Mouse (Mus musculus) forebrain, embryonic 11.5 days (tissue): ENCODE measurements around the gene Tubgcp6. TPM values are rescaled to one million over a fixed set of nuclear protein-coding genes. Genes with fewer than 3 reads are reported as not detected.

ENCODE experiments used
- ATAC-seq: fragments of 200-750 bp; cut with Nextera tagmentation; replicated peaks from 2 replicates; pipeline ENCODE4 v1.8.0; 2017; ENCODE audit warnings: moderate TSS enrichment; ENCODE audit not compliant: low FRiP score
- DNase-seq: peaks from one replicate; pipeline ENCODE4 v3.0.0-alpha.2; 2017; ENCODE audit warnings: low spot score
- H3K27ac ChIP-seq: fragments of 300-500 bp; sonication (generic); 2 replicates; pipeline ENCODE4 v1.5.1; 2014; ENCODE audit warnings: low read depth, low read length
- H3K27me3 ChIP-seq: fragments of 300-500 bp; sonication (generic); 2 replicates; pipeline ENCODE4 v1.6.1; 2014; ENCODE audit warnings: mild to moderate bottlenecking, low read length, mixed read lengths; ENCODE audit not compliant: control insufficient read depth, insufficient read depth
- H3K36me3 ChIP-seq: fragments of 300-500 bp; sonication (generic); 2 replicates; pipeline ENCODE4 v1.6.1; 2014; ENCODE audit warnings: mild to moderate bottlenecking, low read length, moderate library complexity, mixed read lengths; ENCODE audit not compliant: control insufficient read depth, insufficient read depth
- H3K4me1 ChIP-seq: fragments of 300-500 bp; sonication (generic); replicated peaks from 2 replicates; pipeline ENCODE4 v1.6.1; 2014; ENCODE audit warnings: low read length, mixed read lengths; ENCODE audit not compliant: control insufficient read depth, insufficient read depth
- H3K4me2 ChIP-seq: fragments of 300-500 bp; sonication (generic); 2 replicates; pipeline ENCODE4 v1.6.1; 2014; ENCODE audit warnings: low read depth, mild to moderate bottlenecking, low read length, moderate library complexity, mixed read lengths; ENCODE audit not compliant: severe bottlenecking
- H3K4me3 ChIP-seq: fragments of 300-500 bp; sonication (generic); 2 replicates; pipeline ENCODE4 v1.5.1; 2014; ENCODE audit warnings: low read depth, low read length
- H3K9ac ChIP-seq: fragments of 300-500 bp; sonication (generic); 2 replicates; pipeline ENCODE4 v1.6.1; 2014; ENCODE audit warnings: low read length
- H3K9me3 ChIP-seq: fragments of 300-500 bp; sonication (generic); 2 replicates; pipeline ENCODE4 v1.6.1; 2016; ENCODE audit warnings: low read length, mixed read lengths; ENCODE audit not compliant: control insufficient read depth
- WGBS: fragments of 180-500 bp; shearing (Covaris S2); extraction: QIAGEN DNeasy Blood & Tissue Kit; methylation state at CpG from one replicate; pipeline ENCODE4 v1.1.7; 2014; 5-methylcytosine and 5-hydroxymethylcytosine counted together
- polyA plus RNA-seq: library from polyadenylated mRNA; unstranded; fragments of >200 nt; fragmentation: Nextera tagmentation; extraction: Ambion mirVana; gene quantifications from 2 replicates; pipeline ENCODE4 v1.2.1, GENCODE M21; 2014

Tubgcp6 gene
- 24.2 and 26.0 TPM in 2 replicates for polyA plus RNA-seq

DNA sequence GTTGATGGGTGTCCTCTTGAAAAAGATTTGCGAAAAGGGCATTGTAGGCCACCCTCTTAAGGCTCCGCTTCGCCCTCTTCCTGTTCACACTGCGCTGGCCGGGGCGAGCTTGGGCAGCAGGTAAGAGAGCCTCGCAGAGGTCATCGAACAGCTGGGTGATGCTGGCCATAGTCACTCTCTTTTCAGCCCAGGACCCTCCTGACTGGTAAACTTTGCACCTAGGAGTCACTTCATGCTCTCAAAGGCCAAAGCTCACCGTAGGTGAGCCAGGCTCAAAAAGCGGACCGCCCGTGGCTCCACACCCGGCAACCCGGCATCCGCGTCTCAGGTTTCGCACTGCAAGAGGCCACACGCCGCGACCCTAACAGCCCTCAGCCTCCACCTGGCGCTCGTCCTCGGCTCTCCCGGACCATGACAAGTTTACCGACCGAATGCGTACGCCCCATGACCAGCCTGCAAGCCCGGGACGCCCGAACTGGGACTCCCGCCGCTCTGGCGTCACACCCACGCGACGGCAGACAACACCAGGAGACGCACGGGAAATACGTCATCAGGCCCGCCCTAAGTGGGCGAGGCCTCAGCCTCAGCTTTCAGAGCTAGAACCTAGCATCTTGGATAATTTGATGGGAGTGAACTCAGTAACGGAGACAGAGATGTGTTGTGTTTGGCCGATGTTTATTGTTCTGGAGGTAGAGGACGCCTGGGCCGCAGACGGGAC is at the start of gene Tubgcp6:
TSS of gene Tubgcp6 (minus strand) at position 464 of the 718 bp plus-strand sequence.
- WGBS: under 1% methylated on average over 47 of the region's 47 CpGs
- Histone ChIP-seq H3K27me3 (no peaks in the 10 kb centered on the region), H3K9ac (peak within 1 kb of the TSS; percentile 80), H3K27ac (peak within 1 kb of the TSS; percentile 26; the same call in 1 of the 2 replicates), H3K9me3 (no peaks in the 10 kb centered on the region), H3K4me1 (peaks cover 21% of the 10 kb centered on the region), H3K4me3 (peak within 1 kb of the TSS; percentile 96), H3K36me3 (no peaks in the 10 kb centered on the region), H3K4me2 (peak within 1 kb of the TSS; percentile 93)
- peak; percentile 83 for ATAC-seq
- peak; percentile 97 for DNase-seq

DNA sequence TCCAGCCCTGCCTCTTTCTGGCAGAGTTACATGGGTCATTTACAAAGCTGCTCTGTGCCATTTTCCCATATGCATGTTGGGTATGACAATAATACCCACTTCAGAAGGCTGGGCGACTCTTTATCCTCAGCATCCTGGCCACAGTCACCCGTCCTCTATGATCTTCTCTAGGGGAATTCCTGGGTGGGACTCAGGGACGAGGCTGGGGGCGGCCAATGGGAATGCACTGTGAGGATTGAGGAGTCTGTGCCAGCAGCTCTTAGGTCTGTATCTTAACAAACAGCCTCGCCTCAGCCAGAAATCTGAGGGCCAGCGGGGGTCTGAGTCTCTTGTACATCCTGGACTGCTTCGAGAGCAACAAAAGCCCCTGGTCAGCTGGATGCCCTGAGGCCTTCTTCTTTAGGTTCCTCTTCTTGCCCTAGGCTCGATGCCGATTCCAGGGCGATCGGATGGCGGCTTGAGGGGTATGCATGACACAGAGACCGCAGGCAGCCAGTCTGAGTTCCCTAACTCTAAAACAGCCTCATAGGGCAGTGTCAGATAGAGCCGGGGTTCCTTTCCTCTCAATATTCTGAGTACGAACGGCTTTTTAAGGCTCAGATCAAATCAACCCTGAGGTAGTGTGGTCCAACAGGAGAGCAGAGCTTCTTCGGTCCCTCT is 49.5 kb upstream of the Tubgcp6 start:
- peak overlapping the region; percentile 49 for H3K4me3 ChIP-seq
- DNase-seq: no peak
- no peaks in the 10 kb centered on the region for H3K27me3 ChIP-seq
- peak overlapping the region; percentile 99 for H3K4me2 ChIP-seq
- peak overlapping the region; percentile 59 for H3K9ac ChIP-seq
- peak overlapping the region; percentile 79 for H3K27ac ChIP-seq
- H3K9me3 ChIP-seq: no peaks in the 10 kb centered on the region
- WGBS: 23% methylated on average over 17 of the region's 17 CpGs
- peaks cover 47% of the 10 kb centered on the region for H3K4me1 ChIP-seq
- peaks cover 3% of the 10 kb centered on the region; the same call in 1 of the 2 replicates for H3K36me3 ChIP-seq
- no peak for ATAC-seq

DNA sequence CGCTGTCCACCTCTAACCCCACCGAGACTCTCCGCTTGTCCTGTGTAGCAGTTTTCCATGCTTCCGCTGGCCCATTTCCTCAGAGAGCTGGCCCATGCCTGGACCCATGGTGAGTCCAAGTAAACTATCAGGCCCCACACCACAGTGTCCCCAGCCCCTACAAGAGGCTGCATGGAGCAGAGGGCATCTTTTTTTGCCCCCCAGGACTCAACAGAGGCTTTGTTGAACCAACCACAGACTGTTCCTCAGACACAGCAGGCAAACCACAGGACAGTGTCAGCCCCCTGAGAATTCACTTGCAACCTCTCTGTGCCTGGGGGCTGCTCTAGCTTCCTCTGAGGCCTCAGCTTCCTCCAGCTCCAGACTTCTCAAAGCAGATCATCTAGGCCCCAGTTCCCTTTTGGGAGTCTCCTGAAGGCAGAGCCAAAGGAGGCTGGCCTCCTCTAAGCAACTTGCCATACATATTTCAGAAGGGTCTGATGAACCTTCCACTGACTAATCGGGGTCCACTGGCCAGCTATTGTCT is 48.7 kb upstream of the Tubgcp6 start:
- WGBS: 88% methylated on average over 5 of the region's 5 CpGs
- H3K4me1 ChIP-seq: peaks cover 39% of the 10 kb centered on the region
- H3K27me3 ChIP-seq: no peaks in the 10 kb centered on the region
- H3K36me3 ChIP-seq: peaks cover 10% of the 10 kb centered on the region
- H3K4me2 ChIP-seq: no peak overlapping the region
- H3K4me3 ChIP-seq: no peak overlapping the region
- ATAC-seq (no peak), DNase-seq (no peak)
- no peaks in the 10 kb centered on the region for H3K9me3 ChIP-seq
- H3K27ac ChIP-seq: no peak overlapping the region
- H3K9ac ChIP-seq: no peak overlapping the region

DNA sequence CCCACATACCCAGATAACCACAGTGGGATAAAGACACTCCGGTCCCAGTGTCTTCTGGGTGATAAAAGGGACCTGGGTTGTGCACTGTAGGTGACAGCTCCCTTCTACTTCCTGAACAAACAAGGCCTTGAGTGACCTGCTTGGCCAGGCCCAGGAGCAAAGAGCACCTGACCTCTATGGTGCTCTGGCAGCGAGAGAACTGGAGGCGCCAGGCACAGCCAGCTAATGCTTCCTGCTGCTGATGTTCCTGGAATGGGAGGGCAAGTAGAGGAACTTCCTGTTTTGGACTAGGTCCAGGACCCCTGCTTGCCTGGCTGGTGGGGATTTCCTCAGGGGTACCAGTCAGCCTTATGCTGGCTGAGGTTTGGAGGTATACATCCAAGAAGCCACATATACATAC is 47.2 kb upstream of the Tubgcp6 start:
- Histone ChIP-seq H3K4me1 (peaks cover 39% of the 10 kb centered on the region), H3K27ac (no peak overlapping the region), H3K36me3 (peaks cover 13% of the 10 kb centered on the region), H3K9ac (no peak overlapping the region), H3K9me3 (no peaks in the 10 kb centered on the region), H3K4me2 (no peak overlapping the region), H3K4me3 (no peak overlapping the region), H3K27me3 (no peaks in the 10 kb centered on the region)
- no peak for ATAC-seq
- WGBS: 77% methylated on average over 3 of the region's 3 CpGs
- no peak for DNase-seq

DNA sequence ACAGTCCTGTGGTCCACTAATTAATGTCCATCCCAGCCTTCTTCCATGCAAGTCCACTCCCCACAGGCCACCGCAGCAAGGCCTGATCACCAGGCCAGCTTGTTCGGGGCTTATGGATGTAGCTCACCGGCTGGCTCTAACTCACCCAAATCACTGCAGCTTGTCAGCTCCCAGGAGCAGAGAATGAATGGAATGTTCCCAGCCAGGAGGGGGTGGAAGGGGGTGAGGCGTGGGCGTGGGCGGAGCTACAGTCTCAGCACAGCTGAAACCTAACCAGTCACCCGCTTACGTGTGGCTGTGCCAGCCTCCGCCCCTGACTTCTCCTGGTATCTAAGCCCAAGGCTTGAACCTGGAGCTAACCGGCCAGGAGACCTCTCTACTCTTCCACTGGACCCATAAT is 46.5 kb upstream of the Tubgcp6 start:
- Histone ChIP-seq H3K9me3 (no peaks in the 10 kb centered on the region), H3K36me3 (peaks cover 17% of the 10 kb centered on the region), H3K4me2 (no peak overlapping the region), H3K27me3 (no peaks in the 10 kb centered on the region), H3K9ac (peak overlapping the region; percentile 16; the same call in 1 of the 2 replicates), H3K4me3 (no peak overlapping the region), H3K4me1 (peaks cover 36% of the 10 kb centered on the region), H3K27ac (no peak overlapping the region)
- WGBS: 4% methylated on average over 10 of the region's 10 CpGs
- DNase-seq (peak; percentile 86), ATAC-seq (peak; percentile 50; the same call in 1 of the 2 replicates)

DNA sequence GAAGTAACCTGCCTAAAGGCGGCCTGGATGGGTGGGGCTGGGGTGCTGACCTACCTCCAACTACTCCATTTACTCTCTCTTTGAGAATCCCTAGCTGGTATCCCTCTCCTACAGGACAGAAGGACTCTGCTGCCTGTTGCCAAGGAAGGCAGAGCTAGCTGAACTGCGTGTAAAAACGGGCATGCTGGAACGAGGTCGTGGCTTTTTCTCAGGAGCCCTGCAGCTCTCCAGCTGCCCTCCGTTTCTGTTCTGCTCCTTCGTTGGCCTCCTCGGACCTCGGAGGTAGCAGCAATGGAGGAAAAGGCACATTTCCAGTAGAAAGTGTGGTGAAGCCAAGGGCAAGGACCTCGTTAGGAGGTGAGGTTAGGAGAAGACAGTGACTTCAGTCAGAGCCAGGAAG is 46.0 kb upstream of the Tubgcp6 start:
- H3K36me3 ChIP-seq: peaks cover 22% of the 10 kb centered on the region
- DNase-seq (no peak), ATAC-seq (no peak)
- 64% methylated on average over 10 of the region's 10 CpGs for WGBS
- H3K9ac ChIP-seq: peak overlapping the region; percentile 16; the same call in 1 of the 2 replicates
- no peak overlapping the region for H3K27ac ChIP-seq
- H3K4me3 ChIP-seq: no peak overlapping the region
- H3K4me1 ChIP-seq: peaks cover 31% of the 10 kb centered on the region
- no peak overlapping the region for H3K4me2 ChIP-seq
- H3K9me3 ChIP-seq: no peaks in the 10 kb centered on the region
- H3K27me3 ChIP-seq: no peaks in the 10 kb centered on the region

DNA sequence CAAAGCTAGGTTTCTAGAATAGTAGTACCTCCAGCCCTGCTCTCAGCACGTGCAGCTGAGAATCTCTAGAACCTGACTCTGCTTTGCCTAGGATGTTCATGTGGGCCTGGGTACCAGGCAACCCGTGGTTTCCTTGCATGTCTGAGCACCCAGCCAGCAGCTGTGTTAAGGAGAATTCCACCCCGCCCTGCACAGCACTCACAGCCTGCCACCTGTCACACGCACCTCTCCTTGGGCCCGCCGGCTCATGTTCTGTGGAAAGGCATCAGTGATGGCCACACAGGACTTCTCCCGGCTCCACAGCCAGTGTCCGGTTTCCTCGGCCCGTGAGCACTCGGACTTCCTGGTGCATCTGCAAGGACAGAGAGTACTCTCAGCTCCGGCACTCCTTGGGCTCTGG is 42.6 kb upstream of the Tubgcp6 start:
- Histone ChIP-seq H3K9me3 (no peaks in the 10 kb centered on the region), H3K4me1 (peaks cover 12% of the 10 kb centered on the region; the same call in 1 of the 2 replicates), H3K36me3 (peaks cover 50% of the 10 kb centered on the region), H3K4me3 (no peak overlapping the region), H3K4me2 (no peak overlapping the region), H3K27ac (no peak overlapping the region), H3K9ac (no peak overlapping the region), H3K27me3 (no peaks in the 10 kb centered on the region)
- DNase-seq (no peak), ATAC-seq (no peak)
- WGBS: 94% methylated on average over 12 of the region's 12 CpGs

DNA sequence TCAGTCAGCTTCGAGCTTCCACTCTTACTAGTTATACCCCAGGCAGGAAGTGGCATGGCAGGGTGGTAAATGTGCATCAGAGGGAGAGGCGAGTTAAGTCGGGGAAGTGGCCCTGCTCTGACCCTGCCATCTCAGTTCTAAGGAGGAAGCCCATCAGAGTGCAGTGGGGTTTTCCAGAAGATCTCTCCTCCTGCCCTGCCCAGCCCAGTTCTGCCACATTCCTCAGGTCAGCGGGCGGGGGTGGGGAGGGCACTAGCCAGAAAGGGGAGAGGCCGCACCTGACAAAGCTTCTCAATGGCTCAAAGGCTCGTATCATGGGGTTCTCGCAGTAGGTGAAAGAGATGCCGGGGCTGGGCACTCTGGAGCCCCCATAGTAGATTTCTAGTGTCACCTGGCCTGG is 38.5 kb upstream of the Tubgcp6 start:
- Histone ChIP-seq H3K4me1 (no peaks in the 10 kb centered on the region), H3K27ac (no peak overlapping the region), H3K9ac (no peak overlapping the region), H3K36me3 (peaks cover 57% of the 10 kb centered on the region), H3K4me3 (no peak overlapping the region), H3K4me2 (no peak overlapping the region), H3K27me3 (no peaks in the 10 kb centered on the region), H3K9me3 (no peaks in the 10 kb centered on the region)
- DNase-seq (no peak), ATAC-seq (no peak)
- WGBS: 83% methylated on average over 9 of the region's 9 CpGs
